Mouse (Mus musculus) small intestine, adult 2 months (tissue): ENCODE data around the gene Trcg1.

Experiments used
- CTCF ChIP-seq: fragments of 200-500 bp; IDR thresholded peaks from 2 replicates; pipeline ENCODE4 v1.5.1; 2012; ENCODE audit warnings: low read depth, mild to moderate bottlenecking, control low read depth, inconsistent platforms, low read length, moderate library complexity, mixed read lengths; ENCODE audit not compliant: insufficient replicate concordance, insufficient read length; ENCODE audit errors: extremely low read depth
- POLR2A ChIP-seq: fragments of 200-500 bp; IDR thresholded peaks from 2 replicates; pipeline ENCODE4 v1.6.1; 2012; ENCODE audit warnings: low read depth, mild to moderate bottlenecking, control low read depth, inconsistent platforms, low read length, moderate library complexity

DNA sequence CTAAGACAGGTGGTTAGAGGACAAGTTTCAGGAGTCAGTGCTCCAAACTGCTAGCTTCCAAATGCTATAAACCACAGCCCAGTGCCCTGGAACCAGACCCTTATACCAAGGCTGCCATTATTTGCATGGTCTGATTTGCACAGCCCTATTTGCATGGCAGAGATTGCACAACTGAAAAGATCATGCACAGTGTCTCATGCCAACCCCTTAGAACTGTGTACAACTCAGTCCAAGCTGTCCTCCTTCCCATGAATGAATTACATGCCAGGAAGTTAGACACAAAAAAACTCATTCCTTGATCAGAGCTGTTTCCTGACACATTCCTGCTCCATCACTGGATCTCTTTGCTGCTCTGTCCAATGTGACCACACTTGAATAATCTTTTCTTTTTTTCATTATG, 13.0 kb upstream of the Trcg1 start:
- TF ChIP-seq CTCF, result no peak
- no peak for TF ChIP-seq POLR2A
